Mouse (Mus musculus) heart, adult 2 months (tissue): Measurements from ENCODE around the gene Dact3. TPM values are rescaled to one million over a fixed set of nuclear protein-coding genes. Genes with fewer than 3 reads are reported as not detected.
A peak's percentile ranks its signal among the peaks of the same experiment; 100 is the strongest.

Source experiments
- DNase-seq, 2 experiments: peaks; one replicate each; pipeline ENCODE4 v3.0.0; 2021
- H3K27ac ChIP-seq: fragments of 200-600 bp; 2 replicates; pipeline ENCODE4 v1.8.1; 2022
- H3K27me3 ChIP-seq: fragments of 200-500 bp; 2 replicates; pipeline ENCODE4 v1.6.1; 2012; ENCODE audit warnings: mild to moderate bottlenecking, low read length, inconsistent platforms, mixed read lengths; ENCODE audit not compliant: control insufficient read depth, insufficient read depth
- H3K36me3 ChIP-seq: fragments of 200-500 bp; 2 replicates; pipeline ENCODE4 v1.6.1; 2012; ENCODE audit warnings: low read length, inconsistent platforms; ENCODE audit not compliant: control insufficient read depth, insufficient read depth
- H3K4me1 ChIP-seq: fragments of 200-500 bp; 2 replicates; pipeline ENCODE4 v1.6.1; 2011; ENCODE audit warnings: low read length; ENCODE audit not compliant: control insufficient read depth, insufficient read depth
- H3K4me3 ChIP-seq: fragments of 200-600 bp; 2 replicates; pipeline ENCODE4 v1.8.1; 2022
- H3K79me2 ChIP-seq: fragments of 200-500 bp; replicated peaks from 2 replicates; pipeline ENCODE4 v1.6.1; 2012; ENCODE audit warnings: mild to moderate bottlenecking, inconsistent platforms, low read length, moderate library complexity, mixed read lengths; ENCODE audit not compliant: control insufficient read depth, insufficient read depth
- H3K9ac ChIP-seq: fragments of 200-500 bp; 2 replicates; pipeline ENCODE4 v1.6.1; 2012; ENCODE audit warnings: low read depth, mild to moderate bottlenecking, control low read depth, inconsistent platforms, low read length, mixed read lengths
- CTCF ChIP-seq: fragments of 200-600 bp; IDR thresholded peaks from 2 replicates; pipeline ENCODE4 v1.8.1; 2022; ENCODE audit warnings: antibody characterized with exemption, mild to moderate bottlenecking, moderate library complexity
- EP300 ChIP-seq: fragments of 200-500 bp; IDR thresholded peaks from 2 replicates; pipeline ENCODE4 v1.6.1; 2011; ENCODE audit warnings: low read depth, low read length, control low read depth; ENCODE audit not compliant: insufficient read depth
- POLR2A ChIP-seq: fragments of 200-500 bp; IDR thresholded peaks from 2 replicates; pipeline ENCODE4 v1.6.1; 2011; ENCODE audit warnings: mild to moderate bottlenecking, low read depth, low read length, control low read depth; ENCODE audit not compliant: insufficient read depth
- WGBS: fragments of 180-500 bp; shearing (Covaris S2); methylation state at CpG from one replicate; pipeline ENCODE4 v1.1.7; 2018; 5-methylcytosine and 5-hydroxymethylcytosine counted together
- intact Hi-C: fragments of 180-260 bp; cut with DNase I; formaldehyde crosslinking; loops from one replicate; pipeline ENCODE4 v1.15.1; 2025
- polyA plus RNA-seq: library from polyadenylated mRNA; depleted of rRNA; stranded (reverse); fragments of >200 nt; gene quantifications from 2 replicates; pipeline ENCODE4 v1.2.3, GENCODE M21; 2012
- total RNA-seq, 2 experiments: library from RNA; stranded (reverse); gene quantifications; 2 replicates each; pipeline ENCODE4 v1.2.3; 2021

Dact3 gene
- total and polyA plus RNA-seq, 3 experiments = 8.6 to 19.6 (median 12.1) TPM

- Histone ChIP-seq H3K4me1 (peaks cover 6% of the 10 kb centered on the region), H3K79me2 (no peaks in the 10 kb centered on the region), H3K27me3 (no peaks in the 10 kb centered on the region), H3K27ac (no peak overlapping the region; the same call in 1 of the 2 replicates), H3K9ac (no peak overlapping the region), H3K4me3 (no peak overlapping the region), H3K36me3 (no peaks in the 10 kb centered on the region)
- intact Hi-C loops = no loop called here
- peak in 1 of 2 experiments; percentile 10 for DNase-seq
- TF ChIP-seq POLR2A (no peak), CTCF (no peak), EP300 (no peak)
- WGBS = 98% methylated on average over 3 of the region's 3 CpGs
These were observed 36.8 kb downstream of the Dact3 start for GRCm38 (mm10) chr7:16911904-16912303.

- intact Hi-C loops = no loop called here
- TF ChIP-seq POLR2A (0 out of 2 replicates have a peak, but pooled peaks have one; percentile 18), EP300 (0 out of 2 replicates have a peak, but pooled peaks have one; percentile 20), CTCF (no peak)
- 69% methylated on average over 6 of the region's 6 CpGs for WGBS
- H3K79me2 ChIP-seq = no peaks in the 10 kb centered on the region
- no peaks in the 10 kb centered on the region for H3K36me3 ChIP-seq
- no peak overlapping the region for H3K4me3 ChIP-seq
- peak; percentile 49 to 76 for DNase-seq
- peak overlapping the region; percentile 12; the same call in 1 of the 2 replicates for H3K27ac ChIP-seq
- no peak overlapping the region for H3K9ac ChIP-seq
- no peaks in the 10 kb centered on the region for H3K27me3 ChIP-seq
- peaks cover 5% of the 10 kb centered on the region for H3K4me1 ChIP-seq
These were observed 37.2 kb downstream of the Dact3 start for GRCm38 (mm10) chr7:16912360-16912759.

GRCm38 (mm10) chr7:16913806-16914452 lies 38.8 kb downstream of the Dact3 start:
- no peak overlapping the region; the same call in 1 of the 2 replicates for H3K27ac ChIP-seq
- WGBS = 33% methylated on average over 10 of the region's 10 CpGs

GRCm38 (mm10) chr7:16914453-16915343 lies 39.6 kb downstream of the Dact3 start:
- 87% methylated on average over 18 of the region's 18 CpGs for WGBS
- H3K4me3 ChIP-seq = no peak overlapping the region
- H3K27ac ChIP-seq = no peak overlapping the region
- H3K27me3 ChIP-seq = no peaks in the 10 kb centered on the region
- H3K4me1 ChIP-seq = peaks cover 5% of the 10 kb centered on the region
- no peaks in the 10 kb centered on the region for H3K79me2 ChIP-seq
- H3K36me3 ChIP-seq = no peaks in the 10 kb centered on the region
- no peak for TF ChIP-seq POLR2A
- TF ChIP-seq CTCF = no peak
- no peak for TF ChIP-seq EP300
- peak in 1 of 2 experiments; percentile 20 for DNase-seq
- no peak overlapping the region for H3K9ac ChIP-seq
- intact Hi-C loops = loop anchor here (1.0 kb wide), 1 partner anchor 170 kb away; no protein-coding TSS in a partner anchor

More at GRCm38 (mm10) chr7:16913806-16914452, 38.8 kb downstream of the Dact3 start:
- intact Hi-C loops = loop anchor here (1.0 kb wide), 2 partner anchors 19 to 170 kb away; no protein-coding TSS in a partner anchor
- no peaks in the 10 kb centered on the region for H3K36me3 ChIP-seq
- TF ChIP-seq POLR2A (no peak), EP300 (peak; percentile 78; the same call in 1 of the 2 replicates), CTCF (peak; percentile 99)
- H3K9ac ChIP-seq = no peak overlapping the region
- H3K4me3 ChIP-seq = no peak overlapping the region
- no peaks in the 10 kb centered on the region for H3K27me3 ChIP-seq
- no peaks in the 10 kb centered on the region for H3K79me2 ChIP-seq
- peaks cover 5% of the 10 kb centered on the region for H3K4me1 ChIP-seq
- DNase-seq = peak; percentile 74 to 83

- H3K9ac ChIP-seq = no peak overlapping the region
- intact Hi-C loops = no loop called here
- no peaks in the 10 kb centered on the region for H3K36me3 ChIP-seq
- WGBS = 87% methylated on average over 32 of the region's 32 CpGs
- H3K79me2 ChIP-seq = no peaks in the 10 kb centered on the region
- H3K4me3 ChIP-seq = no peak overlapping the region
- no peak for TF ChIP-seq POLR2A
- no peak for TF ChIP-seq CTCF
- no peak for TF ChIP-seq EP300
- no peaks in the 10 kb centered on the region for H3K27me3 ChIP-seq
- no peak overlapping the region for H3K27ac ChIP-seq
- no peak for DNase-seq
- peaks cover 8% of the 10 kb centered on the region for H3K4me1 ChIP-seq
These were observed 40.6 kb downstream of the Dact3 start for GRCm38 (mm10) chr7:16915461-16916340.
